Mouse (Mus musculus) E14TG2a.4 (cell line): ENCODE measurements around the gene Car9.

Experiments used
- H3K27me3 ChIP-seq: 2 replicates; pipeline ENCODE4 v1.6.1; 2014; ENCODE audit warnings: low read length, control low read depth; ENCODE audit not compliant: insufficient read depth
- H3K36me3 ChIP-seq: 2 replicates; pipeline ENCODE4 v1.6.1; 2014; ENCODE audit warnings: low read length, control low read depth; ENCODE audit not compliant: insufficient read depth
- H3K4me1 ChIP-seq: replicated peaks from 2 replicates; pipeline ENCODE4 v1.6.1; 2014; ENCODE audit warnings: low read depth, low read length, control low read depth
- H3K4me3 ChIP-seq: replicated peaks from 2 replicates; pipeline ENCODE4 v1.5.1; 2014; ENCODE audit warnings: mild to moderate bottlenecking, low read length
- H3K9me3 ChIP-seq: 2 replicates; pipeline ENCODE4 v1.6.1; 2014; ENCODE audit warnings: low read length, control low read depth
- CTCF ChIP-seq: conservative IDR thresholded peaks from 2 replicates; pipeline ENCODE4 v1.5.1; 2014; ENCODE audit warnings: low read length
- NANOG ChIP-seq: IDR thresholded peaks from 2 replicates; pipeline ENCODE4 v1.6.1; 2014; ENCODE audit warnings: borderline replicate concordance, low read length, mixed read lengths
- POU5F1 ChIP-seq: IDR thresholded peaks from 2 replicates; pipeline ENCODE4 v1.6.1; 2014; ENCODE audit warnings: low read length, borderline replicate concordance

The Car9 gene

GRCm38 (mm10) chr4:43519956-43520355, 13.2 kb downstream of the Car9 start:
- Histone ChIP-seq H3K4me3 (peak overlapping the region; percentile 73; the same call in 1 of the 2 replicates), H3K27me3 (peaks cover 51% of the 10 kb centered on the region), H3K4me1 (peaks cover 80% of the 10 kb centered on the region), H3K36me3 (peaks cover 37% of the 10 kb centered on the region), H3K9me3 (no peaks in the 10 kb centered on the region)
- TF ChIP-seq NANOG (no peak), CTCF (no peak)

GRCm38 (mm10) chr4:43527880-43528279, 21.1 kb downstream of the Car9 start:
- TF ChIP-seq NANOG: no peak
- TF ChIP-seq CTCF: peak; percentile 85
- Histone ChIP-seq H3K9me3 (no peaks in the 10 kb centered on the region), H3K4me1 (peaks cover 17% of the 10 kb centered on the region), H3K36me3 (peaks cover 22% of the 10 kb centered on the region), H3K4me3 (no peak overlapping the region), H3K27me3 (peaks cover 30% of the 10 kb centered on the region)

GRCm38 (mm10) chr4:43528487-43528886, 21.7 kb downstream of the Car9 start:
- Histone ChIP-seq H3K27me3 (peaks cover 24% of the 10 kb centered on the region), H3K36me3 (peaks cover 28% of the 10 kb centered on the region), H3K4me3 (no peak overlapping the region), H3K9me3 (no peaks in the 10 kb centered on the region), H3K4me1 (peaks cover 20% of the 10 kb centered on the region)
- TF ChIP-seq POU5F1 (no peak), NANOG (no peak), CTCF (peak; percentile 54)

DNA sequence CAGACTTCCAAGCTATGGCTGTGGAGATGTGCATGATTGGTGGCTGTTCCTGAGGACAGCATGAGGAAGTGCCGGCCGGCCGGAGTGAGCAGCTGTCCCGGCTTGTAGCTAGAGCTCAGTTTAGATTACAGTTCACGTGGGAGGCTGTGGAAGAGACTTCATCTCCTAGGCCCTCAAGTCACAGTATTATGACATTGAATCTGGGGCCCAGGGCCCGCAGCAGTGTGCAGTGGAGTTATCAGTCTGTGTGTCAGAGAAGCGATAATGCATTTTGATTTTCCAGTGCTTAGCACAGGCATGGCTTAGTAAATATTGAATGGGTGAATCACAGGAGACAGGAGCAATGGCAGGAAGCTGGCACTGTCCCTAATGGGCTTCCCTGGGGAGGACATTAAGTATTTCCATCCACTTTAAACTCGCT, 23.3 kb downstream of the Car9 start:
- Histone ChIP-seq H3K9me3 (no peaks in the 10 kb centered on the region), H3K4me1 (peaks cover 22% of the 10 kb centered on the region), H3K27me3 (peaks cover 8% of the 10 kb centered on the region), H3K36me3 (peaks cover 43% of the 10 kb centered on the region), H3K4me3 (no peak overlapping the region)
- TF ChIP-seq NANOG (no peak), POU5F1 (no peak)

GRCm38 (mm10) chr4:43530581-43530980, 23.8 kb downstream of the Car9 start:
- TF ChIP-seq NANOG: no peak
- TF ChIP-seq CTCF: peak; percentile 84
- Histone ChIP-seq H3K4me3 (no peak overlapping the region), H3K36me3 (peaks cover 47% of the 10 kb centered on the region), H3K4me1 (peaks cover 27% of the 10 kb centered on the region), H3K27me3 (peaks cover 3% of the 10 kb centered on the region), H3K9me3 (no peaks in the 10 kb centered on the region)

DNA sequence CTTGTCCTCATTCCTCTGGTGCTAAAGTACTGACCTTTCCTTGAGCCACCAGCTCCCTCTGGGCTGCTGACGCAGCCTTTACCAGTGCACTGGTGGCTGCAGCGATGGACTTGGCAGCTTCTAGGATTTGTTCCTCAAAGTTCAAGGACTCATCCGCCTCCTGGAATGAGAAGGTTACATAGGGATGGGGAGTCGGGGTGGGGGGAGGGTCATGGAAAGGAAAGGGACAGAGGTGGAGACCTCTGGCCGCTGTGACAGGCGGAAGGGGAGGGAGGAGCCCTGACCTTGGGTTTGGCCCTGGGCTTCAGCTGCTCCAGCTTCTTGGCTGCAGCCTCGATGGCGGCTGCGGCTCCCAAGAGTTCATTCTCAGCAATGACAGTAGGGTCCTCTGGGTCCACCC, 26.5 kb downstream of the Car9 start:
- Histone ChIP-seq H3K9me3 (peaks cover 2% of the 10 kb centered on the region; the same call in 1 of the 2 replicates), H3K27me3 (no peaks in the 10 kb centered on the region), H3K4me3 (peak overlapping the region; percentile 57; the same call in 1 of the 2 replicates), H3K4me1 (peaks cover 36% of the 10 kb centered on the region), H3K36me3 (peaks cover 74% of the 10 kb centered on the region)
- no peak for TF ChIP-seq CTCF
- no peak for TF ChIP-seq NANOG
- TF ChIP-seq POU5F1: no peak

DNA sequence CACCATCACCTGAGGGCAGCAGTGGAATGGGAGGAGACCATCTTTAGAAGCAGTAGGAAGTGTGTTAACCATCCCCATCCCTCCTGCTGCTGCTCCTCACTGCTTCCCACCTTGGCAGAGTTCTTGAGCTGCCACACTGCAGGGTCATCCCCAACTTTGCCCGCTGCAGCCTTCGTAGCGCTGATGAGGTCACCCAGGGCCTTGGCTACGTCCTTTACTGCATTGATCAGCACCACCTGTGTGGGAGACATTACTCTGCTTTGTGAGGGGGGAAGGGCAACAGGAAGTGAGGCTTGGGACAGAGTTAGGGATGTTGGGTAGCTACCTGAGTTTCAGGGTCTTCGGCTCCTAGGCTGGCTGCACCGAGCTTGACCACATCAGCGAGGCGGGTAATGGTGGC, 28.9 kb downstream of the Car9 start:
- H3K9me3 ChIP-seq: peaks cover 26% of the 10 kb centered on the region
- peaks cover 98% of the 10 kb centered on the region for H3K36me3 ChIP-seq
- TF ChIP-seq CTCF (no peak), POU5F1 (no peak), NANOG (no peak)
- H3K27me3 ChIP-seq: no peaks in the 10 kb centered on the region
- H3K4me1 ChIP-seq: peaks cover 36% of the 10 kb centered on the region
- H3K4me3 ChIP-seq: no peak overlapping the region

DNA sequence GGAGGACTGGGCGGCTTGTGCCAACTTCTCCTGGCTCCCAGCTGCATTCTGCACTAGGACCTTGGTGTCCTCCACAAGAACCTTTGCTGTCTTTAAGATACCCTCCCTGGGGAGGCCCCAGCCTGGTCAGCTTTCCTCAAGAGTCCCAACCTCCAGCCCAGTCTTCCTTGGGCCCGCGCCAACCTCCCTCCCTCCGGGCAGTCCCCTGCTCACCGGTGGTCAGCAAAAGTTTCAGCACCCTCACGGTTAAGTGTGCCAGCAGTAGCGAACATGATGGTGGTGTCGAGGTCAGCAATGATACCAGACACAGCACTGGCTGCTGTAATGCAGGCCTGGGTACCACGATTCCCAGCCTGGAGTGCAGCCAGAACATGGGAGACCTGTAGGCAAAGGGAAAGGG, 29.3 kb downstream of the Car9 start:
- peaks cover 98% of the 10 kb centered on the region for H3K36me3 ChIP-seq
- no peak overlapping the region for H3K4me3 ChIP-seq
- no peaks in the 10 kb centered on the region for H3K27me3 ChIP-seq
- H3K9me3 ChIP-seq: peaks cover 30% of the 10 kb centered on the region
- H3K4me1 ChIP-seq: peaks cover 36% of the 10 kb centered on the region
- TF ChIP-seq POU5F1 (no peak), NANOG (no peak), CTCF (no peak)

- Histone ChIP-seq H3K9me3 (peaks cover 87% of the 10 kb centered on the region), H3K36me3 (peaks cover 97% of the 10 kb centered on the region), H3K27me3 (no peaks in the 10 kb centered on the region), H3K4me1 (no peaks in the 10 kb centered on the region), H3K4me3 (peak overlapping the region; percentile 32; the same call in 1 of the 2 replicates)
- TF ChIP-seq POU5F1 (no peak), NANOG (no peak), CTCF (no peak)
Observed at GRCm38 (mm10) chr4:43542044-43542443, 35.3 kb downstream of the Car9 start.
